Mouse (Mus musculus) left cerebral cortex, postnatal 36 days (tissue): ENCODE measurements at regions not wholly inside any gene's neighbourhood (a gene's known extent, or its start where the extent isn't known, plus 50 kb on each side); places are given as distances from the start of the nearest gene placed in this dataset.

ENCODE experiments used
- DNase-seq, 2 experiments: peaks; one replicate each; pipeline ENCODE4 v3.0.0; 2021 to 2022; ENCODE audit warnings: low spot score in 2 of 2, mixed read lengths in 1 of 2
- intact Hi-C: fragments of 180-260 bp; cut with DNase I; formaldehyde crosslinking; loops from one replicate; pipeline ENCODE4 v1.15.1; 2025

DNA sequence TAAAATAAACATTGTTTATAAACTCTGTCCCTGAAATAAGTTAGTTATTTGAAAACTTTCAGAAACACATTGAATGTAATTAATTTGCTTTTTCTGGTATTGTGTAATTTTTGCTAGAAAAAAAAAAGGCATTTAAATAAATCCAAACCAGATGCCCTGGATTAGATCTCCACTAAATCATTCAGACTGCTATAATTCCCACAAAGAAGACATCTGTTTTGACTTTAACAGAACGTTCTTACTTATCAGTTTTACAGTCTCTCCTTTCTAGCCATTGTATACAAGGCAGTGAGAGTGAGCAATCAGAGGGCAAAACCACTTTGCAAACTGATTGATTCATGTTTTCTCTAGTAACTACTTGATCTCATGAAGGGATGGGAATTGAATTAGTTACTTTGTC, 478.8 kb downstream of the Slitrk6 start:
- DNase-seq: no peak

DNA sequence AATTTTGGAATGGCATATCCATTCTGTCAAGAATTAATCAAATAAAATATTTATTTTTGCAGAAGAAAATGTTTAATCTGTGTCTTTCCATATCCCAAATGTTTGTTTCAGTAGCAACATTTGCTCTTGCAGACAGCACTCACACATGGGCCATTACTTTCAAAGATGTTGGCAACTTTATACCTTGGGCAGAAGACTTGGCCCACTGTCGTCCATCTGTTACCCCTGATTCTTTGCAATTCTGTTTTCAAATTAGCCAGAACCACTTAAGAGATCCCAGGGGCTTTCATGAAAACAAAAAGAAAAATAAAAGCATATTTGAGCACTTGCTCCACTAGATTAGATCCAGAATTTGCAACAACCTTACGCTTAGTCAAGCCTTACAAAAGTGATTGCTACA, 483.7 kb downstream of the Slitrk6 start:
- intact Hi-C loops: no loop called here

More for the DNA sequence above, 478.8 kb downstream of the Slitrk6 start:
- intact Hi-C loops: no loop called here

DNA sequence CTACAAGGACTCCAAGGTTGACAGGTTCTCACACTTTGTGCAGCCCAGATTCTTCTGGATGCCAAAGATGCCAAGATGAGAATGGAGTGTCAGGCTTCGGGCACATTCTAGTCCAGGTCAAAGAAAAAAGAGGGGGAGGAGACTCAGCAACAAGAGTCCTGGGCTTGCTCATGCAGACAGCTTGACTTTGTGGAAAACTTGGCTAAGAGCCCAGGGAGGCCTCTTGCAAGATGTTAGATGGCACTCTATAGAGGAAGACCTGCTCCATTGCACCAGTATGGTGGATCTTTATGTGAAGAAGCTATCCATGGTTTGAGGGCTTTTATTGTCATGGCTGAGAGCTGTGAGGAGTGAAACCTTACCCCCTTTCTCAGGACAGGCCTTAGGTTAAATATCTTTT, 510.5 kb downstream of the Slitrk6 start:
- no peak for DNase-seq
- intact Hi-C loops: no loop called here

More for the DNA sequence above, 483.7 kb downstream of the Slitrk6 start:
- DNase-seq: no peak

DNA sequence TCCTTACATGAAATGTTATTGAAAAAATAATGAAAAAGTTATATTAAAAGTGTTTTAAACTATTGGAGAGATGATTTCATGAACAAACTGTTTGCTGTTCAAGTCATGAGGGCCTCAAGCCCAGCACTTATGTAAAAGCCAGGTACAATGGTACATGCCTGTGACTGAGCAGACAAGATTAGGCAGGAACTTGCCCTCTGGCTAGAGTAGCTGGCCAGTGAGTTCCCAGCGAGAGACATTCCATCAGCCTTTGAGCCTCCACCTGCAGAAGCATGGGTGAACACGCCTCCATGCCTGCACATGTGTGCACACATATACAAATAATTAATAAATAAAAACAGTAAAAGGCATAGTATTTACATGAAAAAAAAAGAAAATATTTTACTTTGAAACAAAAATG, 511.4 kb downstream of the Slitrk6 start:
- intact Hi-C loops: no loop called here
- DNase-seq: no peak

- intact Hi-C loops: no loop called here
- no peak for DNase-seq
These were observed 516.1 kb downstream of the Slitrk6 start for GRCm38 (mm10) chr14:110238800-110239199.

DNA sequence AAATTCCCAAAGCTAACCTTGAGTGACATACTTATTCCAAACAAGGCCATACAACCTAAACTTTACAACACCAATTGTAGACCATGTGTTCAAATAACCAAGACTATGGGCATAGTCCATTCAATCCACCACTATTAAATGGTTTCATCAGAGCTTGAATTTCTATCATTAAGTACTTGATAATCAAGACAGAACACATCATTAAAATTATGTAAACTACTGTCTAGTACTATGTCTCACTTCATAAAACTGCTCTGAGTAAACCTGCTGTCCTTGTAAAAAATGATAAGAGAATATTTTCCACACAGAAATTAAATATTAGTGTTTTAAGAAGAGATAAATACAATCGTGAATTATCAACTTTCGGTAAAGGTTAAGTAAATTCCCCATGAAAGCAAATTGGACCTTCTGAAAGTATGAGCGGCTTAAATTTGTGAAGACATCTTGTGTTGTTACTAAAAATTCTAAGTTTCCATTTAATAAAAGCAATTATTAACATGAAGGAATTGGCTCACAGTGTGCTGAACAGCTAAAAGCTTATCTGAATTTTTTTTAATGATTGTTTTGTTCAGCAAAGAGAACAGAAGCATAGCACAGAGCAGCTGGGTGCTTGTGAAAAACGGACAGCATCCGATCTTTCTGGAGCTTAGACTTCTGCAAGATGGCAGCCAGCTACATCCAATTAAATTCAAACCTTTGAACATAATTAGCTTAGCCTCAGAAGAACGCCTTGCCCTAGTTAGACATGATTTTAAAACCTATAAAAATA, 530.1 kb downstream of the Slitrk6 start:
- DNase-seq: no peak
- intact Hi-C loops: no loop called here

DNA sequence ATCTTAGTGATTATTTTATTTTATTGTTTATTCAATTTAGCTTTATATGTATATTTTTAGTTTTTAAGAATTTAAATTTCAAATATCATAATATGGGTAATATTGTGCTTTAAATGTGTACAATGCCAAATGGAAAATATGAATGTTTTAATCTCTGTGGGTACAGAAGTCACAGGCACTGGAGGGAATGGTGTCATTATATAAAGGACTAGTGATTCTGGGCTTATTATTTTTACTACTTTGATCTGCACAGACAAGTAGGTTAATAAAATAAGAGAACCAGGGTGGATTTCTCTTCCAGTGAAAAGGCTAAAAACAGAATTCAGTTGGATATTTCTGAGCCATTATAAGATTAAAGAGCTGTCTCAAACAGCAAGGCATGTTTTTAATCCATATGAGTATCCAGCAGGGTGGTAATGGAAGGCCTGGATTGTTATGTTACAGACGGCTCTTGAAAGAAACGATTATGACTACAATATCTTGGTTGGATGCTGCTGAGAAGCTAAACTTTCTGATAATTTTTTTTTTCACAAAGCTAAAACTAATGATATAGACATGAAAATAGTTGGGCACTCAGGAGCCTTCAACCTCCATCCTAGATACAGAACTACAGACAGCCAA, 563.9 kb downstream of the Slitrk6 start:
- DNase-seq: no peak
- intact Hi-C loops: no loop called here

GRCm38 (mm10) chr14:110190471-110190870, 564.5 kb downstream of the Slitrk6 start:
- intact Hi-C loops: no loop called here
- DNase-seq: no peak

DNA sequence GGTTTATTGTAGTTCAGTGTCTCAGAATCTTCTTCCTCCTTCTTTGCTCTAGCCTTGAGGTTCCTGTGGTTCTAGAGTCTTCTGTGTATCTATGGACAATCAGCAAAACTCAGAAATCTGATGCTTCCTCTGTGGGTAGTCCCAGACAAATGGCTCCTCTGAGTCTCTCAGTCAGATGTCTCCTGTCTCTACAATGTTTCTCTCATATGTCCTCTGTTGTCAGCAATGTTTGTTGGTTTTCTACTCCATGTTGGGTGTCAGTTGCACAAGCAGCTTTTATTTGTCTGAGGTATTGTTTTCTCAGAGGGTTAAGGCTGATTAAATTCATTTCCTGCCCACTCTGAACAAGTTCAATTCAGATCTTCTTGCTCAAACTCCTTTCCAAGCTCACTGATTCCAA, 575.8 kb downstream of the Slitrk6 start:
- DNase-seq: no peak
- intact Hi-C loops: no loop called here

GRCm38 (mm10) chr14:110171162-110172117, 583.5 kb downstream of the Slitrk6 start:
- intact Hi-C loops: no loop called here
- no peak for DNase-seq

DNA sequence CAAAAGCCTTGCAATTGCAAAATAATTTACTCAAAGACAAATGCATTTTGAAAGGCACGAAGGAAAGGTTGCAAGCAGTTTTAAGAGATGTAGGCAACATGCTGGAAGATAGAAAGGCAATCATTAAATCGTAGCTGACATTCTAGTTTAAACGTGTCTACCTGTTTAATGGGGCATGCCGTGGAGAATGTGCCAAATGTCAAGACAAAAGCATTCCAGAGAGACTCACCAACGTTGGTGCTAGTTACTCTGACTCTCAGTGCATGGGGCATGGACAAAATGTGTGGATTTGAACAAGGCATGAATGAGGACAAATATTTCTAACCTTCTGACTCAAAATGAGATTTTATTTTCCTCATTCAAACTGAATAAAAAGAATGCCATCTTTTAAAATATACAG, 586.3 kb downstream of the Slitrk6 start:
- DNase-seq: no peak
- intact Hi-C loops: no loop called here

- no peak for DNase-seq
- intact Hi-C loops: no loop called here
These were observed 626.7 kb downstream of the Slitrk6 start for GRCm38 (mm10) chr14:110128265-110128664.

DNA sequence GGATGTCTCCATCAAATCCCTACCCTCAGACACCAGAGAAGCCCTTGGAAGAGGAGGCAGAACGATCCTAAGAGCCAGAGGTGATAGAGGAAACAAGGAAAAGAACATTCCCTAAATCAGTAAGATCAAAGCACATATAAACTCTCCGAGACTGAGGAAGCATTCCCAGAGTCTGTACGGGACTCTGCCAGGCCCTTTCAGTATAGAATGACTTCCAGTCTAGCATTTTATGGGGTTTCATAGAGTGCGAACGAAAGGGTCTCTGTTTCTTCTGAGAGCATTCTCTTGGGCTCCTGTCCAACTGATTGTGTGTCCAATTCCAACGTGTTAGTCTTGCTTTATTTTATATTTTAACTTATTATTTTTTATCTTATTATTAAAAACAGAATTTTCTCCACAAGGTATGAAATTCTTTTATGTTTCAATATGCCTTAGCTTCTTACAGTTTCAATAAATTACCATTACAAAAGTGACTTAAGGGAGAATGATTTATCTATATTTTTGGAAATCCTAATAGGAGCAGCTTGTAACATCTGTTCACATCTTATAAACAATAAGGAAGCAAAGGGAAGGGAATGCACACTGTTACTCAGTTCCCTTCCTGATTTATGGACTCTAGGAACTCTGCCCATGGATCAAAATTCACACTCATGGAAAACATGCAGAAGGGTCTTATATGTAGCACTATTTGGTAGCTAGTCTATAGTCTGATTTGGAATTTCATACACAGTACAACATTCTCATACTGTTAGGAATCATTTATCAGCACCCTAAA, 628.8 kb downstream of the Slitrk6 start:
- intact Hi-C loops: no loop called here
- DNase-seq: no peak

- intact Hi-C loops: no loop called here
- DNase-seq: no peak
These were observed 632.2 kb downstream of the Slitrk6 start for GRCm38 (mm10) chr14:110122710-110123109.

DNA sequence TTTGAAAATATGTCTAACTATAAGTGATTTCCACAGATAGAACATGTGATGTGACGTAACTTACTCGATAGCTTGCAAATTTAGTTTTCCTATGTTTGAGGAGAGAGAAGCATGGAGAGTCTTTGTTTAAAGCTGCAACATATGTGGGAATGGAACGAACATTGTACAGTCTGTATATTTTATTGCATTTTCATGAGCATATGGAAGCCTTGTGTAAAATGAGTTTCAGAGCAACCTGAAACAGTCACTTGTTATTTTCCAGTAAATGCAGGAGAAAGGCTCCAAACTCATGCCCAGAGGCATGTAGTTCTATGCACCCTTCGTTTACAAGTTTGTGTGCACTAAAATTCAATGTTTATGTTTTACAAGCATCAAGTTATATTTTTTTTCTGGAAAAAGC, 639.4 kb downstream of the Slitrk6 start:
- intact Hi-C loops: no loop called here
- no peak for DNase-seq

- intact Hi-C loops: no loop called here
- no peak for DNase-seq
These were observed 654.1 kb downstream of the Slitrk6 start for GRCm38 (mm10) chr14:110100852-110101251.

GRCm38 (mm10) chr14:110078351-110078750, 676.6 kb downstream of the Slitrk6 start:
- DNase-seq: no peak
- intact Hi-C loops: no loop called here

DNA sequence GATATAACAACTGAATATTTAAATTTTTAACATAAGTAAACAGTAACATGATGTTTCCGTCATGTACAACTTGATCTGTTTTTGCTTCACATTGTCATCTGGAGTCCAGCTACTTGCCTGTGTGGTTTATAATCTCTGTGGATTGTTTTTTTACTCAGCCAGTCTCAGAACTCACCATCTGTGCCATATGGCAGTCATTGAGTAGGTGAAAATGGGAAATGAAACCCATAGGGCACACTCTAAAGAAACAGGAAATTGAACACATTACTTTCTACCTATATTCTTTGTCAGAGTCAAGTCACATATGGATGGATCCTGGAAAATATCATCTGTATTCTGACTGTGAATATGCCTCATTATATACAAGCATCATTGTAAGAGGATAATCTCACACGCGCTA, 707.2 kb downstream of the Slitrk6 start:
- no peak for DNase-seq
- intact Hi-C loops: no loop called here

- intact Hi-C loops: no loop called here
These were observed 711.7 kb downstream of the Slitrk6 start for GRCm38 (mm10) chr14:110043211-110043610.

GRCm38 (mm10) chr14:110021812-110022211, 733.1 kb downstream of the Slitrk6 start:
- intact Hi-C loops: no loop called here
- DNase-seq: no peak

More at GRCm38 (mm10) chr14:110043211-110043610, 711.7 kb downstream of the Slitrk6 start:
- no peak for DNase-seq
